Mouse (Mus musculus) spleen, adult 18-20 months (tissue): ENCODE data around the gene Phlpp1.

Source experiments
- DNase-seq, 2 experiments: peaks; one replicate each; pipeline ENCODE4 v3.0.0; 2022; ENCODE audit warnings: mixed read lengths in 2 of 2

Phlpp1 gene

GRCm38 (mm10) chr1:106171241-106172220 is at the start of gene Phlpp1:
Phlpp1 (plus strand) TSS chr1:106171752.
- peak; percentile 99 to 100 for DNase-seq

GRCm38 (mm10) chr1:106126601-106127000 is 45.0 kb upstream of the Phlpp1 start:
- DNase-seq = no peak

GRCm38 (mm10) chr1:106131697-106132349 is 39.7 kb upstream of the Phlpp1 start:
- DNase-seq = no peak

GRCm38 (mm10) chr1:106132350-106132700 is 39.2 kb upstream of the Phlpp1 start:
- DNase-seq = no peak

- no peak for DNase-seq
Observed at GRCm38 (mm10) chr1:106138691-106139090, 32.9 kb upstream of the Phlpp1 start.

GRCm38 (mm10) chr1:106139137-106139536 is 32.4 kb upstream of the Phlpp1 start:
- DNase-seq = no peak

GRCm38 (mm10) chr1:106142010-106142409 is 29.5 kb upstream of the Phlpp1 start:
- no peak for DNase-seq

- no peak for DNase-seq
Observed at GRCm38 (mm10) chr1:106144534-106144933, 27.0 kb upstream of the Phlpp1 start.

GRCm38 (mm10) chr1:106145055-106145454 is 26.5 kb upstream of the Phlpp1 start:
- DNase-seq = no peak

- no peak for DNase-seq
Observed at GRCm38 (mm10) chr1:106145565-106146190, 25.9 kb upstream of the Phlpp1 start.

- no peak for DNase-seq
Observed at GRCm38 (mm10) chr1:106148386-106149380, 22.9 kb upstream of the Phlpp1 start.

- peak; percentile 46 to 63 for DNase-seq
Observed at GRCm38 (mm10) chr1:106151846-106152245, 19.7 kb upstream of the Phlpp1 start.

- DNase-seq = no peak
Observed at GRCm38 (mm10) chr1:106152742-106153141, 18.8 kb upstream of the Phlpp1 start.

GRCm38 (mm10) chr1:106154590-106154989 is 17.0 kb upstream of the Phlpp1 start:
- no peak for DNase-seq

GRCm38 (mm10) chr1:106155087-106155567 is 16.4 kb upstream of the Phlpp1 start:
- no peak for DNase-seq

GRCm38 (mm10) chr1:106155702-106156101 is 15.8 kb upstream of the Phlpp1 start:
- no peak for DNase-seq

GRCm38 (mm10) chr1:106157961-106158515 is 13.5 kb upstream of the Phlpp1 start:
- DNase-seq = no peak

GRCm38 (mm10) chr1:106159667-106160066 is 11.9 kb upstream of the Phlpp1 start:
- DNase-seq = no peak

- DNase-seq = no peak
Observed at GRCm38 (mm10) chr1:106160916-106161315, 10.6 kb upstream of the Phlpp1 start.

- peak; percentile 35 to 55 for DNase-seq
Observed at GRCm38 (mm10) chr1:106162581-106162980, 9.0 kb upstream of the Phlpp1 start.

- no peak for DNase-seq
Observed at GRCm38 (mm10) chr1:106163401-106163800, 8.2 kb upstream of the Phlpp1 start.

GRCm38 (mm10) chr1:106164111-106164510 is 7.4 kb upstream of the Phlpp1 start:
- no peak for DNase-seq
